ENCODE assay signal across 20 mouse cellular contexts in the genomic region with DNA sequence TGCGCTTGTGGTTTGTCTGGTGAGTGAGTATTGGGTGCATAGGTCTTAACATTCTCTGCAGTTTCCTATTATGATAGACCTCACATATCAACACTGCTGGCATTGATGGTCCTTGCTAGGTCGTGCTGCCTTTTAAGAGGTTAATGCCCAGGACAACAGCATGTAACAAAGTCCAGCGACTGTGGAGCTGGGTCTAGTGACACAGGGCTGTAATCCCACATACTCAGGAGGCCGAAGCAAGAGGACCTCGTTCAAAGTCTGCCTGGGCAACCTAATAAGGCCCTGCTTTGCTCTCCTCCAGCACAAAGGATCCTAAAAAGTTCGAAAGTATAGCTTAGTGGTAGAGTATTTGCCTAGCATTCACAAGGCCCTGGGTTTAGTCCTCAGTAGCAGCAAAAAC. TPM values are rescaled to one million over a fixed set of nuclear protein-coding genes. Genes with fewer than 3 reads are reported as not detected.
DNase-seq lines count a peak whose midpoint lies in the region; ATAC-seq and TF ChIP-seq lines count a peak whose summit lies in the region.
"Had no signal": no experiment of that assay in that cellular context is flagged by ENCODE, and none has a peak within 500 bp of the region (broad histone marks: within the 10 kb centered on the region; RNA-seq: fewer than 3 reads in every experiment).

No protein-coding gene starts in this region.

- no peak for TF ChIP-seq POLR2A in kidney, adult 2 months (IDR thresholded peaks at IDR 0.05; ENCODE audit: low read depth, low read length)
- TF ChIP-seq POLR2A in lung, adult 2 months (IDR thresholded peaks at IDR 0.05; ENCODE audit: borderline replicate concordance, extremely low read depth, low read depth, low read length), result no peak

- H3K4me2 ChIP-seq in lung, embryonic 15.5 days, result no peak overlapping the region
- H3K4me2 ChIP-seq in midbrain, embryonic 11.5 days, result no peak overlapping the region
- no peak overlapping the region for H3K4me2 ChIP-seq in midbrain, embryonic 15.5 days
- H3K4me2 ChIP-seq: embryonic facial prominence, embryonic 13.5 days; forebrain, embryonic 12.5 days; heart, embryonic 11.5 days; heart, embryonic 15.5 days had no signal

- peaks cover 7% of the 10 kb centered on the region for H3K36me3 ChIP-seq in kidney, adult 2 months (ENCODE audit: control insufficient read depth, insufficient read depth, low read length)
- H3K36me3 ChIP-seq in lung, embryonic 15.5 days, result peaks cover 30% of the 10 kb centered on the region
- H3K36me3 ChIP-seq in midbrain, embryonic 11.5 days (ENCODE audit: control insufficient read depth, insufficient read depth, low read length), result peaks cover 11% of the 10 kb centered on the region; the same call in 1 of the 2 replicates
- peaks cover 26% of the 10 kb centered on the region for H3K36me3 ChIP-seq in midbrain, embryonic 15.5 days (replicated peaks)

- peak; percentile 71 for DNase-seq in kidney, adult 2 months
- no peak for DNase-seq in kidney, adult 11 months
- peak; percentile 41 to 44 for DNase-seq in kidney, postnatal 36 days
- DNase-seq in kidney, postnatal 14 days, result no peak
- DNase-seq in lung, adult 2 months, result no peak
- peak; percentile 26 for DNase-seq in midbrain, embryonic 11.5 days (ENCODE audit: low spot score, missing footprints)
- DNase-seq: adrenal gland, adult 2 months; adrenal gland, postnatal 25 days; cerebellum, adult 18-20 months; cerebellum, adult 9-11 months; cerebellum, postnatal 36 days; gastrocnemius, postnatal 10 days; heart, adult 2 months had no signal

- H3K4me3 ChIP-seq in kidney, adult 2 months (ENCODE audit: insufficient read depth, low read depth, low read length), result no peak overlapping the region
- H3K4me3 ChIP-seq in lung, embryonic 15.5 days, result no peak overlapping the region
- no peak overlapping the region for H3K4me3 ChIP-seq in lung, adult 2 months (replicated peaks; ENCODE audit: extremely low read depth, low read depth, low read length)
- no peak overlapping the region for H3K4me3 ChIP-seq in midbrain, embryonic 11.5 days (ENCODE audit: low read depth, low read length)
- no peak overlapping the region for H3K4me3 ChIP-seq in midbrain, embryonic 15.5 days
- H3K4me3 ChIP-seq: embryonic facial prominence, embryonic 13.5 days; forebrain, embryonic 12.5 days; heart, adult 2 months; heart, embryonic 15.5 days had no signal

- WGBS in kidney, adult 2 months, result 60% methylated on average over 6 of the region's 6 CpGs
- 59% methylated on average over 6 of the region's 6 CpGs for WGBS in lung, embryonic 15.5 days
- WGBS in lung, adult 2 months, result 71% methylated on average over 6 of the region's 6 CpGs
- WGBS in midbrain, embryonic 11.5 days, result 70% methylated on average over 6 of the region's 6 CpGs
- 73% methylated on average over 6 of the region's 6 CpGs for WGBS in midbrain, embryonic 15.5 days

- H3K9me3 ChIP-seq in lung, embryonic 15.5 days, result no peaks in the 10 kb centered on the region
- 0 out of 2 replicates have a peak, but pooled peaks cover 2% of the 10 kb centered on the region for H3K9me3 ChIP-seq in midbrain, embryonic 11.5 days (ENCODE audit: control insufficient read depth, low read length)
- H3K9me3 ChIP-seq in midbrain, embryonic 15.5 days, result no peaks in the 10 kb centered on the region
- H3K9me3 ChIP-seq: forebrain, embryonic 12.5 days; heart, embryonic 15.5 days had no signal

- H3K4me1 ChIP-seq in kidney, adult 2 months (ENCODE audit: control insufficient read depth, insufficient read depth, low read length), result peaks cover 7% of the 10 kb centered on the region; the same call in 1 of the 2 replicates
- H3K4me1 ChIP-seq in lung, embryonic 15.5 days, result peaks cover 14% of the 10 kb centered on the region; the same call in 1 of the 2 replicates
- H3K4me1 ChIP-seq in lung, adult 2 months (ENCODE audit: control insufficient read depth, insufficient read depth, low read length), result no peaks in the 10 kb centered on the region; the same call in 1 of the 2 replicates
- peaks cover 2% of the 10 kb centered on the region; the same call in 1 of the 2 replicates for H3K4me1 ChIP-seq in midbrain, embryonic 11.5 days (ENCODE audit: control insufficient read depth, insufficient read depth, low read length)
- no peaks in the 10 kb centered on the region for H3K4me1 ChIP-seq in midbrain, embryonic 15.5 days
- H3K4me1 ChIP-seq: embryonic facial prominence, embryonic 13.5 days; heart, embryonic 15.5 days had no signal

- no peak for TF ChIP-seq CTCF in kidney, adult 2 months (conservative IDR thresholded peaks at IDR 0.05; ENCODE audit: insufficient read depth, insufficient read length, low read depth, low read length)
- no peak for TF ChIP-seq CTCF in lung, adult 2 months (IDR thresholded peaks at IDR 0.05; ENCODE audit: insufficient read depth, low read length)

- no peak for ATAC-seq in lung, embryonic 15.5 days (ENCODE audit: borderline replicate concordance, extremely low read depth, low FRiP score, low TSS enrichment)
- ATAC-seq in midbrain, embryonic 11.5 days (ENCODE audit: low FRiP score), result no peak
- no peak for ATAC-seq in midbrain, embryonic 15.5 days (replicated peaks)
- ATAC-seq: forebrain, embryonic 16.5 days had no signal

- peak overlapping the region; percentile 69; the same call in 1 of the 2 replicates for H3K27ac ChIP-seq in kidney, adult 2 months (ENCODE audit: insufficient read depth, low read depth, low read length)
- H3K27ac ChIP-seq in lung, embryonic 15.5 days, result peak overlapping the region; percentile 86
- no peak overlapping the region for H3K27ac ChIP-seq in midbrain, embryonic 11.5 days (ENCODE audit: low read depth, low read length)
- no peak overlapping the region for H3K27ac ChIP-seq in midbrain, embryonic 15.5 days
- H3K27ac ChIP-seq: embryonic facial prominence, embryonic 13.5 days; forebrain, embryonic 12.5 days; heart, adult 2 months; heart, embryonic 15.5 days had no signal

- H3K27me3 ChIP-seq in kidney, adult 2 months (replicated peaks; ENCODE audit: control insufficient read depth, insufficient read depth, low read length), result no peaks in the 10 kb centered on the region
- no peaks in the 10 kb centered on the region for H3K27me3 ChIP-seq in lung, embryonic 15.5 days
- no peaks in the 10 kb centered on the region for H3K27me3 ChIP-seq in midbrain, embryonic 11.5 days (ENCODE audit: control insufficient read depth, insufficient read depth, low read length)
- no peaks in the 10 kb centered on the region for H3K27me3 ChIP-seq in midbrain, embryonic 15.5 days (replicated peaks)
- H3K27me3 ChIP-seq: embryonic facial prominence, embryonic 13.5 days; forebrain, embryonic 12.5 days; heart, embryonic 15.5 days had no signal

- H3K9ac ChIP-seq in lung, embryonic 15.5 days, result no peak overlapping the region
- no peak overlapping the region for H3K9ac ChIP-seq in midbrain, embryonic 11.5 days (ENCODE audit: low read length)
- no peak overlapping the region for H3K9ac ChIP-seq in midbrain, embryonic 15.5 days
- H3K9ac ChIP-seq: embryonic facial prominence, embryonic 13.5 days; forebrain, embryonic 12.5 days; heart, embryonic 15.5 days had no signal

RNA-seq across cellular contexts. Expression of a gene that starts 8.9 kb away (rescaled TPM):
- 322 and 403 TPM in 2 replicates for polyA plus RNA-seq in kidney, adult 2 months (2012; rRNA removed)
- polyA plus RNA-seq in lung, embryonic 15.5 days (2015; fragmentation: Nextera tagmentation; extraction: Ambion mirVana), result 69.7 and 75.5 TPM in 2 replicates
- polyA plus RNA-seq in lung, adult 2 months (2012; rRNA removed), result 31.7 and 49.5 TPM in 2 replicates
- polyA plus RNA-seq in midbrain, embryonic 11.5 days (2014; fragmentation: Nextera tagmentation; extraction: Ambion mirVana), result 44.8 and 48.8 TPM in 2 replicates
- 70.2 and 71.6 TPM in 2 replicates for polyA plus RNA-seq in midbrain, embryonic 15.5 days (2015; fragmentation: Nextera tagmentation; extraction: Ambion mirVana)

RNA-seq across cellular contexts. Expression of a gene that starts 28.5 kb away (rescaled TPM):
- 21.7 and 23.9 TPM in 2 replicates for polyA plus RNA-seq in kidney, adult 2 months (2012; rRNA removed)
- 95.8 and 98.8 TPM in 2 replicates for polyA plus RNA-seq in lung, embryonic 15.5 days (2015; fragmentation: Nextera tagmentation; extraction: Ambion mirVana)
- polyA plus RNA-seq in lung, adult 2 months (2012; rRNA removed), result 14.5 and 19.0 TPM in 2 replicates
- polyA plus RNA-seq in midbrain, embryonic 11.5 days (2014; fragmentation: Nextera tagmentation; extraction: Ambion mirVana), result 134 and 140 TPM in 2 replicates
- 54.4 and 57.2 TPM in 2 replicates for polyA plus RNA-seq in midbrain, embryonic 15.5 days (2015; fragmentation: Nextera tagmentation; extraction: Ambion mirVana)

Comparison
In these comparisons a context has a peak if more than half of its experiments do, and no peak if none do; other contexts are left out.
1. DNase-seq: peak in kidney, adult 2 months (single experiment), kidney, postnatal 36 days (2 of 2) and midbrain, embryonic 11.5 days (single experiment); none in kidney, adult 11 months (single experiment), kidney, postnatal 14 days (single experiment) and lung, adult 2 months (single experiment).
2. H3K27ac ChIP-seq: peak in kidney, adult 2 months (single experiment) and lung, embryonic 15.5 days (single experiment); none in midbrain, embryonic 11.5 days (single experiment) and midbrain, embryonic 15.5 days (single experiment).